Mouse (Mus musculus) embryonic stem cell, embryonic (primary cell): ENCODE measurements around the gene Itga5.

Source experiments
- CTCF ChIA-PET, 4 experiments: fragments of 300-600 bp in 2 of 4; fragments of 350-600 bp in 2 of 4; sonication (Branson Sonifier 250); formaldehyde crosslinking; loops; one replicate each; lab custom pipeline; 2022; ENCODE audit warnings: inconsistent platforms in 2 of 4; lab: Charles Lee
- POLR2A ChIA-PET, 4 experiments: fragments of 300-600 bp in 2 of 4; fragments of 350-600 bp in 2 of 4; sonication (Branson Sonifier 250); formaldehyde crosslinking; loops; one replicate each; lab custom pipeline; 2022; ENCODE audit warnings: antibody characterized with exemption in 4 of 4, inconsistent platforms in 1 of 4; lab: Charles Lee

Gene Itga5

GRCm38 (mm10) chr15:103336996-103337667 lies 29.4 kb downstream of the Itga5 start:
- ChIA-PET CTCF (interaction anchor here (0.5 to 12.5 kb wide), 29 partner anchors 8 to 347 kb away, joined by 3 to 141 read pairs (median 5); partner anchors contain the start of gene Hoxc8 (in 1 of the 4)), POLR2A (interaction anchor here (0.5 to 5.4 kb wide), 37 partner anchors 10 to 181 kb away, joined by 3 to 32 read pairs (median 4); partner anchors contain the start of genes Cbx5 (in 2 of the 4), Copz1 (in 2 of the 4), Hnrnpa1 (in 2 of the 4) and Gpr84 (in 1 of the 4))

GRCm38 (mm10) chr15:103335488-103336235 lies 30.9 kb downstream of the Itga5 start:
- CTCF ChIA-PET, result interaction anchor here (0.7 to 12.5 kb wide), 13 partner anchors 12 to 55 kb away, joined by 3 to 141 read pairs (median 6); no protein-coding TSS in a partner anchor

GRCm38 (mm10) chr15:103335040-103335439 lies 31.5 kb downstream of the Itga5 start:
- CTCF ChIA-PET, result interaction anchor here in 3 of 4 experiments (0.7 to 12.5 kb wide), 7 partner anchors 11 to 20 kb away, joined by 3 to 141 read pairs (median 5); no protein-coding TSS in a partner anchor
- POLR2A ChIA-PET, result interaction anchor here in 2 of 4 experiments (0.9 to 5.4 kb wide), 5 partner anchors 11 to 88 kb away, joined by 3 to 32 read pairs (median 3); no protein-coding TSS in a partner anchor

More at GRCm38 (mm10) chr15:103335488-103336235, 30.9 kb downstream of the Itga5 start:
- POLR2A ChIA-PET, result interaction anchor here in 2 of 4 experiments (0.9 to 5.4 kb wide), 6 partner anchors 15 to 88 kb away, joined by 3 to 32 read pairs (median 3); no protein-coding TSS in a partner anchor

- ChIA-PET POLR2A (interaction anchor here in 2 of 4 experiments (0.5 to 5.4 kb wide), 5 partner anchors 10 to 87 kb away, joined by 3 to 32 read pairs (median 3); partner anchors contain the start of gene Gpr84 (in 1 of the 2)), CTCF (interaction anchor here (0.7 to 12.5 kb wide), 6 partner anchors 10 to 157 kb away, joined by 3 to 141 read pairs (median 4); no protein-coding TSS in a partner anchor)
These were observed 32.4 kb downstream of the Itga5 start for GRCm38 (mm10) chr15:103334194-103334593.

- ChIA-PET POLR2A (interaction anchor here in 2 of 4 experiments (0.5 to 5.4 kb wide), 5 partner anchors 10 to 86 kb away, joined by 3 to 32 read pairs (median 4); no protein-coding TSS in a partner anchor), CTCF (interaction anchor here (0.6 to 12.5 kb wide), 9 partner anchors 10 to 157 kb away, joined by 3 to 141 read pairs (median 5); partner anchors contain the start of gene Gpr84 (in 1 of the 4))
These were observed 32.8 kb downstream of the Itga5 start for GRCm38 (mm10) chr15:103333738-103334137.

GRCm38 (mm10) chr15:103333081-103333615 lies 33.4 kb downstream of the Itga5 start:
- CTCF ChIA-PET, result interaction anchor here (0.6 to 12.5 kb wide), 10 partner anchors 8 to 55 kb away, joined by 3 to 141 read pairs (median 6); partner anchors contain the start of gene Gpr84 (in 1 of the 4)
- POLR2A ChIA-PET, result interaction anchor here in 2 of 4 experiments (0.5 to 1.6 kb wide), 4 partner anchors 9 to 85 kb away, joined by 3 to 9 read pairs (median 4); no protein-coding TSS in a partner anchor

- ChIA-PET POLR2A (interaction anchor here (0.5 to 2.1 kb wide), 47 partner anchors 8 to 324 kb away, joined by 3 to 12 read pairs (median 3); partner anchors contain the start of genes Cbx5 (in 2 of the 4), Copz1 (in 1 of the 4), Gpr84 (in 1 of the 4) and Hnrnpa1 (in 1 of the 4)), CTCF (interaction anchor here (0.5 to 7.0 kb wide), 93 partner anchors 8 to 584 kb away, joined by 3 to 141 read pairs (median 4); partner anchors contain the start of genes Copz1 (in 2 of the 4), Gpr84 (in 2 of the 4), Hoxc10 (in 1 of the 4) and Hoxc8 (in 1 of the 4))
These were observed 42.9 kb downstream of the Itga5 start for GRCm38 (mm10) chr15:103323455-103324247.

- ChIA-PET CTCF (interaction anchor here (0.5 to 7.0 kb wide), 61 partner anchors 8 to 580 kb away, joined by 3 to 141 read pairs (median 5); partner anchors contain the start of genes Gpr84 (in 2 of the 4), Copz1 (in 1 of the 4), Hoxc10 (in 1 of the 4) and Hoxc8 (in 1 of the 4)), POLR2A (interaction anchor here (0.7 to 2.1 kb wide), 28 partner anchors 8 to 324 kb away, joined by 3 to 12 read pairs (median 3); partner anchors contain the start of genes Cbx5 (in 1 of the 4), Copz1 (in 1 of the 4), Gpr84 (in 1 of the 4) and Hnrnpa1 (in 1 of the 4))
These were observed 43.5 kb downstream of the Itga5 start for GRCm38 (mm10) chr15:103323070-103323454.

GRCm38 (mm10) chr15:103322396-103322795 lies 44.2 kb downstream of the Itga5 start:
- CTCF ChIA-PET, result interaction anchor here in 3 of 4 experiments (0.8 to 7.0 kb wide), 12 partner anchors 9 to 356 kb away, joined by 3 to 141 read pairs (median 7); partner anchors contain the start of genes Gpr84 (in 1 of the 3), Hoxc10 (in 1 of the 3) and Zfp385a (in 1 of the 3)
- POLR2A ChIA-PET, result interaction anchor here in 2 of 4 experiments (0.6 to 2.1 kb wide), 6 partner anchors 15 to 67 kb away, joined by 3 to 10 read pairs (median 3); partner anchors contain the start of gene Copz1 (in 1 of the 2)

- POLR2A ChIA-PET, result interaction anchor here in 2 of 4 experiments (0.5 to 4.6 kb wide), 25 partner anchors 9 to 138 kb away, joined by 3 to 29 read pairs (median 4); partner anchors contain the start of genes Copz1 (in 2 of the 2), Cbx5 (in 1 of the 2), Hnrnpa1 (in 1 of the 2) and Itga5 (in 1 of the 2)
- CTCF ChIA-PET, result interaction anchor here (0.6 to 7.0 kb wide), 54 partner anchors 9 to 354 kb away, joined by 3 to 141 read pairs (median 4); partner anchors contain the start of genes Gpr84 (in 2 of the 4), Hoxc10 (in 1 of the 4) and Zfp385a (in 1 of the 4)
These were observed 45.5 kb downstream of the Itga5 start for GRCm38 (mm10) chr15:103321076-103321475.

- CTCF ChIA-PET, result interaction anchor here (0.7 to 3.0 kb wide), 20 partner anchors 9 to 319 kb away, joined by 3 to 18 read pairs (median 3); partner anchors contain the start of gene Gpr84 (in 1 of the 4)
These were observed 48.3 kb downstream of the Itga5 start for GRCm38 (mm10) chr15:103318201-103318816.

GRCm38 (mm10) chr15:103317731-103318130 lies 48.8 kb downstream of the Itga5 start:
- ChIA-PET POLR2A (interaction anchor here in 2 of 4 experiments (0.6 to 4.6 kb wide), 14 partner anchors 9 to 131 kb away, joined by 3 to 29 read pairs (median 3); partner anchors contain the start of genes Cbx5 (in 2 of the 2), Copz1 (in 1 of the 2) and Itga5 (in 1 of the 2)), CTCF (interaction anchor here (0.7 to 3.0 kb wide), 18 partner anchors 9 to 318 kb away, joined by 3 to 18 read pairs (median 3); partner anchors contain the start of gene Gpr84 (in 1 of the 4))

More at GRCm38 (mm10) chr15:103318201-103318816, 48.3 kb downstream of the Itga5 start:
- POLR2A ChIA-PET, result interaction anchor here in 2 of 4 experiments (0.7 to 4.6 kb wide), 15 partner anchors 10 to 131 kb away, joined by 3 to 29 read pairs (median 3); partner anchors contain the start of genes Cbx5 (in 2 of the 2), Copz1 (in 1 of the 2) and Itga5 (in 1 of the 2)

- ChIA-PET POLR2A (interaction anchor here in 1 of 4 experiments (1.8 to 2.1 kb wide), 3 partner anchors 15 to 78 kb away, joined by 4 to 12 read pairs (median 9); partner anchors contain the start of gene Cbx5), CTCF (interaction anchor here in 3 of 4 experiments (1.0 to 3.0 kb wide), 4 partner anchors 8 to 132 kb away, joined by 4 to 18 read pairs (median 4); partner anchors contain the start of gene Gpr84 (in 1 of the 3))
These were observed 49.4 kb downstream of the Itga5 start for GRCm38 (mm10) chr15:103317120-103317519.
